Mouse (Mus musculus): ENCODE measurements around the gene As3mt. TPM values are rescaled to one million over a fixed set of nuclear protein-coding genes. Genes with fewer than 3 reads are reported as not detected.

The As3mt gene
- polyA plus RNA-seq, 1 experiment, result 0.74 TPM

GRCm38 (mm10) chr19:46784038-46784437 lies 76.8 kb downstream of the As3mt start:
- Histone ChIP-seq H3K27me3 (ENCODE audit: control insufficient read depth, insufficient read depth, insufficient read length) (no peaks in the 10 kb centered on the region), H3ac (ENCODE audit: control insufficient read depth, insufficient read length, low read depth) (no peak overlapping the region), H3K79me2 (ENCODE audit: control insufficient read depth, insufficient read depth) (no peaks in the 10 kb centered on the region), H3K36me3 (ENCODE audit: control insufficient read depth, insufficient read depth) (no peaks in the 10 kb centered on the region), H3K4me3 (ENCODE audit: insufficient read depth, poor library complexity, severe bottlenecking) (no peak overlapping the region), H3K79me3 (ENCODE audit: low read depth) (no peaks in the 10 kb centered on the region)
- no peak for TF ChIP-seq MYOD1 (IDR thresholded peaks at IDR 0.05; ENCODE audit: control insufficient read depth, insufficient read length, low read depth)
- TF ChIP-seq FOSL1 (IDR thresholded peaks at IDR 0.05; ENCODE audit: insufficient read depth, low read length, poor library complexity, severe bottlenecking), result no peak
- TF ChIP-seq MYOG (IDR thresholded peaks at IDR 0.05; ENCODE audit: control insufficient read depth, extremely low read depth, insufficient read length), result no peak
- no peak for TF ChIP-seq USF1 (IDR thresholded peaks at IDR 0.05; ENCODE audit: low read depth)
- TF ChIP-seq MAX (IDR thresholded peaks at IDR 0.05), result no peak
- TF ChIP-seq CTCF (IDR thresholded peaks at IDR 0.05; ENCODE audit: control insufficient read depth, insufficient read depth, insufficient read length), result no peak
- TF ChIP-seq CEBPB (IDR thresholded peaks at IDR 0.05; ENCODE audit: low read depth), result no peak

- no peaks in the 10 kb centered on the region for H3K79me2 ChIP-seq (ENCODE audit: control insufficient read depth, insufficient read depth)
- no peak overlapping the region for H3K4me3 ChIP-seq (ENCODE audit: insufficient read depth, poor library complexity, severe bottlenecking)
- H3ac ChIP-seq (ENCODE audit: control insufficient read depth, insufficient read length, low read depth), result no peak overlapping the region
- H3K36me3 ChIP-seq (ENCODE audit: control insufficient read depth, insufficient read depth), result no peaks in the 10 kb centered on the region
- H3K27me3 ChIP-seq (ENCODE audit: control insufficient read depth, insufficient read depth, insufficient read length), result no peaks in the 10 kb centered on the region
- no peaks in the 10 kb centered on the region for H3K79me3 ChIP-seq (ENCODE audit: low read depth)
- TF ChIP-seq CEBPB (IDR thresholded peaks at IDR 0.05; ENCODE audit: low read depth), result peak; percentile 8
- TF ChIP-seq MYOG (IDR thresholded peaks at IDR 0.05; ENCODE audit: control insufficient read depth, extremely low read depth, insufficient read length), result no peak
Observed at GRCm38 (mm10) chr19:46784502-46784901, 77.2 kb downstream of the As3mt start.

GRCm38 (mm10) chr19:46785633-46786032 lies 78.4 kb downstream of the As3mt start:
- Histone ChIP-seq H3K27me3 (ENCODE audit: control insufficient read depth, insufficient read depth, insufficient read length) (no peaks in the 10 kb centered on the region), H3K4me3 (ENCODE audit: insufficient read depth, poor library complexity, severe bottlenecking) (no peak overlapping the region), H3ac (ENCODE audit: control insufficient read depth, insufficient read length, low read depth) (no peak overlapping the region), H3K36me3 (ENCODE audit: control insufficient read depth, insufficient read depth) (no peaks in the 10 kb centered on the region), H3K79me2 (ENCODE audit: control insufficient read depth, insufficient read depth) (no peaks in the 10 kb centered on the region), H3K79me3 (ENCODE audit: low read depth) (no peaks in the 10 kb centered on the region)
- TF ChIP-seq CTCF (IDR thresholded peaks at IDR 0.05; ENCODE audit: control insufficient read depth, insufficient read depth, insufficient read length) (no peak), MYOD1 (IDR thresholded peaks at IDR 0.05; ENCODE audit: control insufficient read depth, insufficient read length, low read depth) (no peak), FOSL1 (IDR thresholded peaks at IDR 0.05; ENCODE audit: insufficient read depth, low read length, poor library complexity, severe bottlenecking) (no peak), MYOG (IDR thresholded peaks at IDR 0.05; ENCODE audit: control insufficient read depth, extremely low read depth, insufficient read length) (no peak), CEBPB (IDR thresholded peaks at IDR 0.05; ENCODE audit: low read depth) (no peak), USF1 (IDR thresholded peaks at IDR 0.05; ENCODE audit: low read depth) (no peak), MAX (IDR thresholded peaks at IDR 0.05) (no peak)

- Histone ChIP-seq H3K79me2 (ENCODE audit: control insufficient read depth, insufficient read depth) (no peaks in the 10 kb centered on the region), H3K79me3 (ENCODE audit: low read depth) (no peaks in the 10 kb centered on the region), H3K36me3 (ENCODE audit: control insufficient read depth, insufficient read depth) (no peaks in the 10 kb centered on the region), H3K27me3 (ENCODE audit: control insufficient read depth, insufficient read depth, insufficient read length) (no peaks in the 10 kb centered on the region), H3K4me3 (ENCODE audit: insufficient read depth, poor library complexity, severe bottlenecking) (no peak overlapping the region), H3ac (ENCODE audit: control insufficient read depth, insufficient read length, low read depth) (no peak overlapping the region)
- TF ChIP-seq MYOG (IDR thresholded peaks at IDR 0.05; ENCODE audit: control insufficient read depth, extremely low read depth, insufficient read length) (no peak), MYOD1 (IDR thresholded peaks at IDR 0.05; ENCODE audit: control insufficient read depth, insufficient read length, low read depth) (no peak), CEBPB (IDR thresholded peaks at IDR 0.05; ENCODE audit: low read depth) (no peak), CTCF (IDR thresholded peaks at IDR 0.05; ENCODE audit: control insufficient read depth, insufficient read depth, insufficient read length) (no peak), FOSL1 (IDR thresholded peaks at IDR 0.05; ENCODE audit: insufficient read depth, low read length, poor library complexity, severe bottlenecking) (no peak), USF1 (IDR thresholded peaks at IDR 0.05; ENCODE audit: low read depth) (no peak), MAX (IDR thresholded peaks at IDR 0.05) (no peak)
Observed at GRCm38 (mm10) chr19:46789782-46790181, 82.5 kb downstream of the As3mt start.

Other genes with a start within 250 kb of the As3mt start
- 26.8 TPM for gene Trim8, start 205.8 kb upstream of the As3mt start, polyA plus RNA-seq (2012; fragmentation: generic; extraction: Trizol)
- 81.4 TPM for gene Arl3, start 134.3 kb upstream of the As3mt start, polyA plus RNA-seq (2012; fragmentation: generic; extraction: Trizol)
- 1.4 TPM for gene Sfxn2, start 134.1 kb upstream of the As3mt start, polyA plus RNA-seq (2012; fragmentation: generic; extraction: Trizol)
- gene Wbp1l, start 108.4 kb upstream of the As3mt start, polyA plus RNA-seq (2012; fragmentation: generic; extraction: Trizol), result 33.5 TPM
- not detected for gene Cyp17a1, start 34.3 kb upstream of the As3mt start, polyA plus RNA-seq (2012; fragmentation: generic; extraction: Trizol)
- 4.0 TPM for gene Borcs7, start 17.6 kb upstream of the As3mt start, polyA plus RNA-seq (2012; fragmentation: generic; extraction: Trizol)
- 4.1 TPM for gene Cnnm2, start 54.1 kb downstream of the As3mt start, polyA plus RNA-seq (2012; fragmentation: generic; extraction: Trizol)